Mouse (Mus musculus): ENCODE results near the gene Snx13. TPM values are rescaled to one million over a fixed set of nuclear protein-coding genes. Genes with fewer than 3 reads are reported as not detected.
A peak's percentile ranks its signal among the peaks of the same experiment; 100 is the strongest.

Gene Snx13
- polyA plus RNA-seq (2014; fragmentation: Nextera tagmentation; extraction: Ambion mirVana), result 23.7 and 23.8 TPM in 2 replicates

DNA sequence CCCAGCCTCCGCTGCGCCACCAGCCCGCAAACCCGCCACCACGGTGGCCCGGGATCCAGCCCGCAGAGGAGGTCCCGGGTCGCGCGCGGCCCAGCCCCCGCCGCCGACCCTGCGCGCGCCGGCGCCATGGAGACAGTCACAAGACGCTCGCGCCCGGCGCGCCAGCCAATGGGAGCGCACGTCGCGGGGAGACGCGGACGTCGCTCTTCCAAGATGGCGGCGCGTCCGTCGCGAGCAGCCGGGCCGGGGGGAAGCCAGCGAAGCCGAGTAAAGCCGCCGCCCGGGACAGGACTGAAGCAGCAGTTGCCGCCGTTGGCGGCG is at the start of gene Snx13:
Gene Snx13, plus strand, starts transcription at position 188 of the 321 bp plus-strand sequence.
- H3K4me2 ChIP-seq (ENCODE audit: low read depth), result peak within 1 kb of the TSS; percentile 55
- H3K9me3 ChIP-seq (ENCODE audit: control insufficient read depth, low read length), result no peaks in the 10 kb centered on the region
- no peaks in the 10 kb centered on the region for H3K36me3 ChIP-seq (ENCODE audit: control insufficient read depth, insufficient read depth, low read length)
- ATAC-seq (ENCODE audit: insufficient read depth, low FRiP score, low TSS enrichment), result peak; percentile 96
- H3K4me1 ChIP-seq (ENCODE audit: control insufficient read depth, insufficient read depth, low read length), result peaks cover 4% of the 10 kb centered on the region; the same call in 1 of the 2 replicates
- peak within 1 kb of the TSS; percentile 93 for H3K9ac ChIP-seq (ENCODE audit: low read length)
- peak; percentile 96 for DNase-seq (ENCODE audit: low spot score)
- H3K4me3 ChIP-seq (ENCODE audit: low read depth, low read length), result peak within 1 kb of the TSS; percentile 95
- 0% methylated on average over 42 of the region's 51 CpGs for WGBS
- no peaks in the 10 kb centered on the region for H3K27me3 ChIP-seq (ENCODE audit: control insufficient read depth, insufficient read depth, low read length)
- peak within 1 kb of the TSS; percentile 88 for H3K27ac ChIP-seq (ENCODE audit: low read depth, low read length)

DNA sequence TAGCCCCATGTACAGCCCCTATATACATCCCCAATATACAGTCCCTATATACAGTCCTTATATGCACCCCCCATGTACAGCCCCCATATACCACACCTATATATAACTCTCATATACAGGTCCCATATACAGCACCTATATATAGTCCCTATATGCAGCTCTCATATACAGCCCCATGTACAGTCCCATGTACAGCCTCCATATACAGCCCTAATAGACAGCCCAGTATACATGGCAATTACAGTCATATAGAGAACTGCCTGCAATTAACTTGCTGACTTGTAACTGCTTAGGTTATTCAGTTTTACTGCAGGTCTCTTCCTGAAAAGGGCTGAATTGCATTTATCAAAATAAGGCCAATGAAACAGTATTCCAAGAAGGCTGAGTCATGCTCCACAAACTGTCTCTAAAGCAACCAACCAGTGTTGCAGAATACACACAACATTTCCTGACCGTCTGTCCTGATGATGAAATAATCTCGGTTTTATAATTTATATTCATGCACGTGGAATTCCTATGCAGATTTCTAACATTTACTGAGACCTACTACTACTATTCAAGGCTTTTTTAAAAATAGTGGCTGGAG is 49.3 kb upstream of the Snx13 start:
- no peaks in the 10 kb centered on the region for H3K4me1 ChIP-seq (ENCODE audit: control insufficient read depth, insufficient read depth, low read length)
- no peak overlapping the region for H3K27ac ChIP-seq (ENCODE audit: low read depth, low read length)
- no peak overlapping the region for H3K9ac ChIP-seq (ENCODE audit: low read length)
- no peaks in the 10 kb centered on the region for H3K27me3 ChIP-seq (ENCODE audit: control insufficient read depth, insufficient read depth, low read length)
- no peak overlapping the region for H3K4me2 ChIP-seq (ENCODE audit: low read depth)
- no peaks in the 10 kb centered on the region for H3K36me3 ChIP-seq (ENCODE audit: control insufficient read depth, insufficient read depth, low read length)
- no peak for ATAC-seq (ENCODE audit: insufficient read depth, low FRiP score, low TSS enrichment)
- H3K4me3 ChIP-seq (ENCODE audit: low read depth, low read length), result no peak overlapping the region
- WGBS, result 85% methylated on average over 3 of the region's 3 CpGs
- no peak for DNase-seq (ENCODE audit: low spot score)
- H3K9me3 ChIP-seq (ENCODE audit: control insufficient read depth, low read length), result no peaks in the 10 kb centered on the region

DNA sequence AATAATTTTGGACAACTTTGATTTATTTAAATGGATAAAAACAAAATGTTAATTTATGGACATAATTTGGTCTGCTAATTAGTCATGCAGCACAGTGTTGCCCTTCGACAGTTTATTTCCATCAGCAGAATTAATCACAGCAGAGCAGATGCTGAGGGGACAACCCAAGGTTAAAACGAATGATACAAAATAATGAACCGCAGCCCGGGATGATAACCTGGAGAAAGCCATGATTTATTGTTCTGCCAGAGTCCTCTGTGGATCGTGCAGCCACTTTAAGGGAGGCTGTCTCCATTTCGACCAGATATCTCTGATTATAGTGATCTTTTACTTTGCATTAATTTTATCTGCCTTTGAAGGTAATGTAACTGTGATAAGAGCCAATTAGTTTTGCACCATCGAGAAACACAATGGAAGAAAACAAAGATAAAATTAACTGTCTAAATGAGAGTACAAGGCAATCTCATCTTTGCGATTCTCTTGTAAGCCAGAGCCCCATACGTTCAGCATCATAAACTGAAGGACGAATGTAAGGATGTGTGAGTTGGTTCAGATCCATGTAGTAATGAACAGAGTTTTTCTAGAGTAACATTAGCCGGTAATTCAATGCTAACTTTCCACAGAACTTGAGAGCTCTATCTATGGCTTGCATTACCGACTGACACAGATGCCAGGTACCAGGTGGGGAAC is 48.1 kb upstream of the Snx13 start:
- Histone ChIP-seq H3K4me3 (ENCODE audit: low read depth, low read length) (no peak overlapping the region), H3K27me3 (ENCODE audit: control insufficient read depth, insufficient read depth, low read length) (no peaks in the 10 kb centered on the region), H3K4me1 (ENCODE audit: control insufficient read depth, insufficient read depth, low read length) (no peaks in the 10 kb centered on the region), H3K36me3 (ENCODE audit: control insufficient read depth, insufficient read depth, low read length) (no peaks in the 10 kb centered on the region), H3K9me3 (ENCODE audit: control insufficient read depth, low read length) (no peaks in the 10 kb centered on the region), H3K4me2 (ENCODE audit: low read depth) (no peak overlapping the region), H3K27ac (ENCODE audit: low read depth, low read length) (no peak overlapping the region), H3K9ac (ENCODE audit: low read length) (no peak overlapping the region)
- DNase-seq (ENCODE audit: low spot score) (no peak), ATAC-seq (ENCODE audit: insufficient read depth, low FRiP score, low TSS enrichment) (0 out of 2 replicates have a peak, but pooled peaks have one; percentile 20)
- WGBS, result 74% methylated on average over 12 of the region's 12 CpGs

DNA sequence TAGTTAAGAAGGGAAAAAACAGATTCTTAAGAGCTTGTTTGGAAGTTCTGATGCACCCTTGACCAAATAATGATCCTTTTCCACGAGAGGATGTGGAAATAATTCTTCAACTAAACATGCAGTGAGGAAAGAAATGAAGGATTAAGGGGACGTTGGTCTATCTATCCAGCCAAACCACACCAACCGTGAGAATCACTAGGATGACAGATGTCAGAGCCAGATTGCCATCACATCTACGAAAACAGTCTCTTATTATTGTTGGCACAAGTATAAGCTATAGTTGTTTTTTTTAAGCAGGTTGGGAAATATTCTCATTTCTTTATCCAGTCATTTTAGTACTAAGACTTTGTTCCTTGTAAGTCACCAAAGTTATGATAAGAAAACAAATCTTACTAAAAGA is 46.7 kb upstream of the Snx13 start:
- Histone ChIP-seq H3K4me1 (ENCODE audit: control insufficient read depth, insufficient read depth, low read length) (no peaks in the 10 kb centered on the region), H3K36me3 (ENCODE audit: control insufficient read depth, insufficient read depth, low read length) (no peaks in the 10 kb centered on the region), H3K4me2 (ENCODE audit: low read depth) (no peak overlapping the region), H3K27me3 (ENCODE audit: control insufficient read depth, insufficient read depth, low read length) (no peaks in the 10 kb centered on the region), H3K9ac (ENCODE audit: low read length) (no peak overlapping the region), H3K9me3 (ENCODE audit: control insufficient read depth, low read length) (no peaks in the 10 kb centered on the region), H3K27ac (ENCODE audit: low read depth, low read length) (no peak overlapping the region), H3K4me3 (ENCODE audit: low read depth, low read length) (no peak overlapping the region)
- WGBS, result 80% methylated on average over 4 of the region's 4 CpGs
- no peak for DNase-seq (ENCODE audit: low spot score)
- ATAC-seq (ENCODE audit: insufficient read depth, low FRiP score, low TSS enrichment), result no peak

DNA sequence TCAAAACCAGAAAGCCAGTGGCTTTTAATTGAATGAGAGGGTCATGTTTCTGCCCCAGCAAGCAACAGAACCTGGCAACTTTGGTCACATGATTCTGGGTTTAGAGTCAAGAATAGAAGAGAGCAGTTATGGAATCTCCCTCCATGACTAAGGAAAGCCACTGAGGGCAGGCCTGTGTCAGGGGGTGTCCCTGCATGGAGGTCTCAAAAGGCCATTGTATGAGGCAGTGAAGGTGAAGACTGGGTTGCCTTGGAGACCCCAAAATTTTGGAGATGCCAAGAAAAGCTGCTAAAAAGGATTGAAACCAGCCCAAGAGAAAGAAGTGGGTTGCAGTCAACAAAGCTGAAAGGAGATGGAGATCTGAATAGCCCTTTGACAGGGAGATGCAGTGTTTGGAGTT is 41.2 kb upstream of the Snx13 start:
- Histone ChIP-seq H3K36me3 (ENCODE audit: control insufficient read depth, insufficient read depth, low read length) (no peaks in the 10 kb centered on the region), H3K4me2 (ENCODE audit: low read depth) (no peak overlapping the region), H3K4me1 (ENCODE audit: control insufficient read depth, insufficient read depth, low read length) (no peaks in the 10 kb centered on the region), H3K4me3 (ENCODE audit: low read depth, low read length) (no peak overlapping the region), H3K27ac (ENCODE audit: low read depth, low read length) (no peak overlapping the region), H3K9me3 (ENCODE audit: control insufficient read depth, low read length) (no peaks in the 10 kb centered on the region), H3K27me3 (ENCODE audit: control insufficient read depth, insufficient read depth, low read length) (no peaks in the 10 kb centered on the region), H3K9ac (ENCODE audit: low read length) (no peak overlapping the region)
- ATAC-seq (ENCODE audit: insufficient read depth, low FRiP score, low TSS enrichment) (no peak), DNase-seq (ENCODE audit: low spot score) (no peak)

DNA sequence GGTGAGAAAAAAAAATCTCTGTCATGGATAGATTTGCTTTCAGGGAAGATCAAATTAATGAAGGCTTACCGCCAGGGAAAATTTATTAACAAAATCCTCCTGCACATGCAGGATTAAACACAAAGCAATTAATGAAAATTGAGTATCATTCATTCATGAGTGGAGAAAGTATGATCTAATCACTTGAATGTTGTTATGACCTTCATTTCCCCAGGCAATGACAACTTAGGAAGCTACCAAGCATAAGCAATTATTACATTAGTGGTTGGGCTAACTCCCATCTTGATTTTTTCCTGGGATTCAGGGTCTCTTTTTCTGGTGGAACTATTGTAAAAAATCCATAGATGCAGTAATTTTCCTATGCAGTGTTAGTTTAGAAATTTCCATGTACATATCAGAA is 39.1 kb upstream of the Snx13 start:
- DNase-seq (ENCODE audit: low spot score) (no peak), ATAC-seq (ENCODE audit: insufficient read depth, low FRiP score, low TSS enrichment) (0 out of 2 replicates have a peak, but pooled peaks have one; percentile 29)
- Histone ChIP-seq H3K9me3 (ENCODE audit: control insufficient read depth, low read length) (no peaks in the 10 kb centered on the region), H3K4me3 (ENCODE audit: low read depth, low read length) (no peak overlapping the region), H3K4me2 (ENCODE audit: low read depth) (no peak overlapping the region), H3K4me1 (ENCODE audit: control insufficient read depth, insufficient read depth, low read length) (no peaks in the 10 kb centered on the region), H3K9ac (ENCODE audit: low read length) (no peak overlapping the region), H3K27me3 (ENCODE audit: control insufficient read depth, insufficient read depth, low read length) (no peaks in the 10 kb centered on the region), H3K27ac (ENCODE audit: low read depth, low read length) (no peak overlapping the region), H3K36me3 (ENCODE audit: control insufficient read depth, insufficient read depth, low read length) (no peaks in the 10 kb centered on the region)
- WGBS, result 81% methylated on average over 1 of the region's 1 CpGs

DNA sequence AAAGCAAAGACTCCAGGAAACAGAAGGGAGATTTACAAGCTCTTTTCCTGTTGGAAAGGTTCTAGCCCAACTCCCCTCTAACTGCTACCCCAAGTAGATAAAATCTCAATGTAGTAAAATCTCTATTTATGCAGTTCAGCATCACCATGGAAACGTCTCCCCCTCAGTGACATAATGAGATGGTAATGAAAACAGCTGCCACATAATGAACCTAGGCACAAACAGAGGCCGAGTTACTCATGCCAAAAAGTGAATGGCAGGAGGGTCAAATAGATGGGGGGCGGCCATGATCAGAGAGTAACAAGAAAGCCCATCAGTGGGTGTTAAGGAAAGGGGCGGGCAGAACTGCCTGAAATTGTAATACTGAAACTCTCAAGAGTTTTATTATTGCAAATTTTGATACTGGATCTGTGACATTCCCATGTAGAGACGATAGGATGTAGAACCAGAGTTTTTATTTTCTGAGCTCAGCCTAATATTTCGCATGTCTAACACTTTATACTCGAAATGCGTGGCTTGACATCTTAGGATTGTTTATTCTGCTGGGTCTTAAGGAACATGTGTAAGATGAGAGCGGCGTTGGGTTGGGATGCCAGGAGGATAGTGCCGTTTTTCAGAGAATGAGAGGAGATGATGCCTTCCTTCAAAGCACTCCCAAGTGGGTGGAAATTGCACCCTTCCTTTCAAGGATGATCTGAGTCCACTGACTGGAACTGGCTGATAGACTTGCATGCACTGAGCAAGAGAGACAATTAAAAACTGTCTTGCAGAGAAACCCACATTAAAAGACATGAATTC is 38.4 kb upstream of the Snx13 start:
- Histone ChIP-seq H3K4me2 (ENCODE audit: low read depth) (no peak overlapping the region), H3K9me3 (ENCODE audit: control insufficient read depth, low read length) (no peaks in the 10 kb centered on the region), H3K4me1 (ENCODE audit: control insufficient read depth, insufficient read depth, low read length) (no peaks in the 10 kb centered on the region), H3K36me3 (ENCODE audit: control insufficient read depth, insufficient read depth, low read length) (no peaks in the 10 kb centered on the region), H3K4me3 (ENCODE audit: low read depth, low read length) (no peak overlapping the region), H3K9ac (ENCODE audit: low read length) (no peak overlapping the region), H3K27ac (ENCODE audit: low read depth, low read length) (no peak overlapping the region), H3K27me3 (ENCODE audit: control insufficient read depth, insufficient read depth, low read length) (no peaks in the 10 kb centered on the region)
- DNase-seq (ENCODE audit: low spot score) (peak; percentile 33), ATAC-seq (ENCODE audit: insufficient read depth, low FRiP score, low TSS enrichment) (peak; percentile 87)
- 59% methylated on average over 11 of the region's 11 CpGs for WGBS

DNA sequence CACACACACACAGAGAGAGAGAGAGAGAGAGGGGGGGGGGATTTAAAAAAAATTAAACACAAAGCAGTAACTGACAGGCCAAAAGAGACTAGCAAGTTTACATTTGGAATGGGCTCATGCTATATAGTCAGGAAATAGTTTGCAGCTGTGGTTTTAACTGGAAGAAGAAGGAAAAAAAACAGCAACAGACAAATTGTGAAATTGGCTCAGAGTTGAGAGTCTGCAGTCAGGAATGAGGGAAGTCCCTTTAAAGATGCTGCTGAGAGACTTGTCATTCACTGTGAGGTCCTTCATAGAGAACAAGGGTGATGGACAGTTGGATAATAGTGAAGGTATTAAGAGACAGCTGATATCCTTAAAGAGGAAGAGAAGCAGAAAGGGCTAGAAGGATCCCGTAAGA is 35.5 kb upstream of the Snx13 start:
- Histone ChIP-seq H3K27ac (ENCODE audit: low read depth, low read length) (no peak overlapping the region), H3K9me3 (ENCODE audit: control insufficient read depth, low read length) (no peaks in the 10 kb centered on the region), H3K4me2 (ENCODE audit: low read depth) (no peak overlapping the region), H3K9ac (ENCODE audit: low read length) (no peak overlapping the region), H3K36me3 (ENCODE audit: control insufficient read depth, insufficient read depth, low read length) (no peaks in the 10 kb centered on the region), H3K4me3 (ENCODE audit: low read depth, low read length) (no peak overlapping the region), H3K27me3 (ENCODE audit: control insufficient read depth, insufficient read depth, low read length) (no peaks in the 10 kb centered on the region), H3K4me1 (ENCODE audit: control insufficient read depth, insufficient read depth, low read length) (no peaks in the 10 kb centered on the region)
- DNase-seq (ENCODE audit: low spot score) (no peak), ATAC-seq (ENCODE audit: insufficient read depth, low FRiP score, low TSS enrichment) (no peak)
- 80% methylated on average over 1 of the region's 1 CpGs for WGBS
